Mouse (Mus musculus) neural tube, embryonic 11.5 days (tissue): ENCODE results near the gene Pfkl. TPM values are rescaled to one million over a fixed set of nuclear protein-coding genes. Genes with fewer than 3 reads are reported as not detected.
A peak's percentile ranks its signal among the peaks of the same experiment; 100 is the strongest.
"Not testable (repeated sequence)": the region's sequence is repeated elsewhere in the genome, so short reads cannot be mapped to it uniquely, and the experiment has no call there.

Experiments used
- ATAC-seq: fragments of 200-750 bp; cut with Nextera tagmentation; 2 replicates; pipeline ENCODE4 v1.8.0; 2017; ENCODE audit warnings: moderate number of reproducible peaks, mild to moderate bottlenecking, moderate TSS enrichment, moderate library complexity; ENCODE audit not compliant: insufficient read depth, low FRiP score, low TSS enrichment
- DNase-seq: peaks from one replicate; pipeline ENCODE4 v3.0.0-alpha.2; 2015; ENCODE audit warnings: low spot score
- H3K27ac ChIP-seq: fragments of 300-500 bp; sonication (generic); 2 replicates; pipeline ENCODE4 v1.5.1; 2014; ENCODE audit warnings: low read depth, mild to moderate bottlenecking, low read length
- H3K27me3 ChIP-seq: fragments of 300-500 bp; sonication (generic); 2 replicates; pipeline ENCODE4 v1.6.1; 2014; ENCODE audit warnings: mild to moderate bottlenecking, low read length, mixed read lengths; ENCODE audit not compliant: control insufficient read depth, insufficient read depth
- H3K36me3 ChIP-seq: fragments of 300-500 bp; sonication (generic); 2 replicates; pipeline ENCODE4 v1.6.1; 2014; ENCODE audit warnings: mild to moderate bottlenecking, low read length, moderate library complexity, mixed read lengths; ENCODE audit not compliant: control insufficient read depth, insufficient read depth
- H3K4me1 ChIP-seq: fragments of 300-500 bp; sonication (generic); 2 replicates; pipeline ENCODE4 v1.6.1; 2014; ENCODE audit warnings: low read length, mixed read lengths; ENCODE audit not compliant: control insufficient read depth, insufficient read depth
- H3K4me2 ChIP-seq: fragments of 300-500 bp; sonication (generic); 2 replicates; pipeline ENCODE4 v1.6.1; 2014; ENCODE audit warnings: low read depth, mild to moderate bottlenecking, moderate library complexity
- H3K4me3 ChIP-seq: fragments of 300-500 bp; sonication (generic); 2 replicates; pipeline ENCODE4 v1.5.1; 2014; ENCODE audit warnings: low read depth, low read length
- H3K9ac ChIP-seq: fragments of 300-500 bp; sonication (generic); 2 replicates; pipeline ENCODE4 v1.6.1; 2014; ENCODE audit warnings: mild to moderate bottlenecking, low read length
- H3K9me3 ChIP-seq: fragments of 300-500 bp; sonication (generic); 2 replicates; pipeline ENCODE4 v1.6.1; 2016; ENCODE audit warnings: low read length; ENCODE audit not compliant: control insufficient read depth
- WGBS: fragments of 180-500 bp; shearing (Covaris S2); extraction: QIAGEN DNeasy Blood & Tissue Kit; methylation state at CpG from one replicate; pipeline ENCODE4 v1.1.7; 2014; 5-methylcytosine and 5-hydroxymethylcytosine counted together
- polyA plus RNA-seq: library from polyadenylated mRNA; unstranded; fragments of >200 nt; fragmentation: Nextera tagmentation; extraction: Ambion mirVana; gene quantifications from 2 replicates; pipeline ENCODE4 v1.2.1, GENCODE M21; 2014

The Pfkl gene
- polyA plus RNA-seq, 1 experiment from 2014 or later, result 127 TPM

DNA sequence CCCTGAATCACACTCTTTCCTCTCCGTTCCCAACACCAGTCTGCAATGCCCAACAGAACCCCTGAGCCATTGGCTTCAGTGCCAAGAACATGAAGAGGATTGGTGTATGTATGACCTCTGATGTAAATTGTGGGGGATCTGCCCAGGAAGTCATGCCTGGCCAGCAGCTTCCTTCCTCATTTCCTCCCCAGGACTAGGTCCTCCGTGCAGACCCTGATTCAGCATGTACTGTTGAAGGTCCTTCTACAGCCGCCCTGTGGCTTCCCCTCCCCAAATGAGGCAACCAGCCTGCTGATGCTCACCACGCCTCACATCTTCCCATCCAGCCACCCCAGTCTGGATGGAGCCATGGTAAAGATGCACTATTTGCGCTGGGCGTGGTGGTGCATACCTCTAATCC lies 39.4 kb downstream of the Pfkl start, which contains the start of gene Trpm2:
Trpm2 (minus strand) TSS at position 83 of the 400 bp plus-strand sequence.
- WGBS, result 91% methylated on average over 6 of the region's 6 CpGs
- H3K27ac ChIP-seq, result no peak within 1 kb of the TSS
- H3K27me3 ChIP-seq, result peaks cover 13% of the 10 kb centered on the region
- peak within 1 kb of the TSS; percentile 42 for H3K9ac ChIP-seq
- peak within 1 kb of the TSS; percentile 28 for H3K4me3 ChIP-seq
- H3K36me3 ChIP-seq, result no peaks in the 10 kb centered on the region
- no peaks in the 10 kb centered on the region for H3K9me3 ChIP-seq
- DNase-seq (no peak), ATAC-seq (no peak)
- H3K4me1 ChIP-seq, result no peaks in the 10 kb centered on the region
- peak within 1 kb of the TSS; percentile 49 for H3K4me2 ChIP-seq

DNA sequence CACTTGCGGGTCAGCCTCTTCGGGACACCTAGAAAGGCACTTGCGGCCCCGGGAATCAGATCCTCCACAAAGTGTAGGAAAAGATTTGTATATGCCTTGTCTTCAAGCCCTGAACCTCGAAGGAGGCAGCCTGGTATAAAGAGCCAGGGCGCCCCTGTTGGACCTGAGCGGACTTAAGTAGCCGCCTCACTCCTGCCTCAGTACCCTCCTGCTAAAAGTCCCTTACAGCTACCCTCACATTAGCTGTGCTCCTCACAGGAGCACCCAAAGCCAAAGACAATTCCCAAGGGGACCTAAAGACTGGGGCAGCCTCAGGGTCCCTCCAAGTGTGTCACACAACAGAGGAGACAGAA lies 39.9 kb downstream of the Pfkl start:
- no peak overlapping the region for H3K27ac ChIP-seq
- H3K9me3 ChIP-seq, result no peaks in the 10 kb centered on the region
- no peak for ATAC-seq
- H3K36me3 ChIP-seq, result no peaks in the 10 kb centered on the region
- H3K4me3 ChIP-seq, result no peak overlapping the region
- DNase-seq, result no peak
- H3K9ac ChIP-seq, result no peak overlapping the region
- peak overlapping the region; percentile 49 for H3K4me2 ChIP-seq
- peaks cover 13% of the 10 kb centered on the region for H3K27me3 ChIP-seq
- 18% methylated on average over 8 of the region's 8 CpGs for whole genome bisulfite sequencing
- no peaks in the 10 kb centered on the region for H3K4me1 ChIP-seq

- H3K4me2 ChIP-seq, result peak overlapping the region; percentile 49
- WGBS, result 7% methylated on average over 26 of the region's 26 CpGs
- DNase-seq, result peak; percentile 68
These were observed 40.5 kb downstream of the Pfkl start for GRCm38 (mm10) chr10:77969274-77969972.

DNA sequence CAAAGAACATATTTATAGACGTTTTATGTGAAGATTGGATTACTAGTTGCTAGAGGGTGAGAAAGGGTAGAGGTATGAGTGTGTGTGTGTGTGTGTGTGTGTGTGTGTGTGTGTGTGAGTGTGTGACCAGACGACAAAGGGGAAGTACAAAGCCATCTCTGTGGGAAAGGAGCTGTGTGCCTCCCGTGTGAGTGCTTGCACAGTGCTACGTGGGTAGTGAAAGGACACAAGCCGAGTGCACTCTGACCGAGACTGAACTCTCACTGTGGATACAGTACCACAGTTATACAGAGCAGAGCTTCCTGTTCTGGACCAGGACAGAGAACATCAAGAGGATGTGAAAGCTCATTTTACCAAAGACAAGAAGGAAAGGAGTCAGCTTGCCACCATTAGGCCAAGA lies 45.9 kb downstream of the Pfkl start:
- H3K9ac ChIP-seq, result no peak overlapping the region
- no peaks in the 10 kb centered on the region for H3K4me1 ChIP-seq
- H3K4me2 ChIP-seq, result no peak overlapping the region
- H3K27me3 ChIP-seq, result peaks cover 6% of the 10 kb centered on the region
- no peak overlapping the region for H3K27ac ChIP-seq
- no peaks in the 10 kb centered on the region for H3K9me3 ChIP-seq
- DNase-seq (no peak), ATAC-seq (no peak)
- H3K4me3 ChIP-seq, result no peak overlapping the region
- H3K36me3 ChIP-seq, result no peaks in the 10 kb centered on the region
- WGBS, result 88% methylated on average over 6 of the region's 6 CpGs

More at GRCm38 (mm10) chr10:77969274-77969972, 40.5 kb downstream of the Pfkl start:
- Histone ChIP-seq H3K27me3 (peaks cover 13% of the 10 kb centered on the region), H3K27ac (no peak overlapping the region), H3K9ac (peak overlapping the region; percentile 42), H3K9me3 (no peaks in the 10 kb centered on the region), H3K36me3 (no peaks in the 10 kb centered on the region), H3K4me1 (no peaks in the 10 kb centered on the region), H3K4me3 (peak overlapping the region; percentile 28)
- peak; percentile 58; the same call in 1 of the 2 replicates for ATAC-seq

- WGBS, result 94% methylated on average over 2 of the region's 2 CpGs
- Histone ChIP-seq H3K27ac (no peak overlapping the region), H3K4me1 (no peaks in the 10 kb centered on the region), H3K9me3 (no peaks in the 10 kb centered on the region), H3K9ac (no peak overlapping the region), H3K27me3 (no peaks in the 10 kb centered on the region), H3K4me2 (no peak overlapping the region), H3K36me3 (no peaks in the 10 kb centered on the region), H3K4me3 (no peak overlapping the region)
- no peak for ATAC-seq
- no peak for DNase-seq
These were observed 47.2 kb downstream of the Pfkl start for GRCm38 (mm10) chr10:77962725-77963124.

GRCm38 (mm10) chr10:77950468-77950867 lies 59.4 kb downstream of the Pfkl start:
- H3K36me3 ChIP-seq, H3K4me3 ChIP-seq, H3K4me1 ChIP-seq, DNase-seq, H3K9ac ChIP-seq, ATAC-seq, H3K4me2 ChIP-seq, H3K27ac ChIP-seq, H3K9me3 ChIP-seq, H3K27me3 ChIP-seq: not testable (repeated sequence)
- WGBS, result 93% methylated on average over 9 of the region's 12 CpGs

- Histone ChIP-seq H3K9ac (no peak overlapping the region), H3K27ac (no peak overlapping the region), H3K27me3 (no peaks in the 10 kb centered on the region), H3K4me3 (no peak overlapping the region), H3K9me3 (no peaks in the 10 kb centered on the region), H3K4me1 (no peaks in the 10 kb centered on the region), H3K36me3 (no peaks in the 10 kb centered on the region), H3K4me2 (no peak overlapping the region)
- 73% methylated on average over 2 of the region's 2 CpGs for WGBS
- DNase-seq (no peak), ATAC-seq (no peak)
These were observed 70.2 kb downstream of the Pfkl start for GRCm38 (mm10) chr10:77939685-77940084.

Other genes with a start within 250 kb of the Pfkl start
- not detected in 2 replicates for gene Gm3238, start 238.8 kb downstream of the Pfkl start, polyA plus RNA-seq
- not detected in 2 replicates for gene Gm7138, start 233.1 kb downstream of the Pfkl start, polyA plus RNA-seq
- not detected in 2 replicates for gene Gm3250, start 227.5 kb downstream of the Pfkl start, polyA plus RNA-seq
- gene Gm7137, start 221.9 kb downstream of the Pfkl start, polyA plus RNA-seq, result not detected in 2 replicates
- gene Gm9639, start 215.0 kb downstream of the Pfkl start, polyA plus RNA-seq, result not detected in 2 replicates
- not detected in 2 replicates for gene Gm19668, start 210.9 kb downstream of the Pfkl start, polyA plus RNA-seq
- not detected in 2 replicates for gene Gm9507, start 198.2 kb downstream of the Pfkl start, polyA plus RNA-seq
- not detected in 2 replicates for gene Gm2696, start 195.4 kb downstream of the Pfkl start, polyA plus RNA-seq
- not detected in 2 replicates for gene Krtap10-4, start 183.0 kb downstream of the Pfkl start, polyA plus RNA-seq
- gene Krtap10-10, start 174.1 kb downstream of the Pfkl start, polyA plus RNA-seq, result not detected in 2 replicates
- not detected in 2 replicates for gene Gm36176, start 163.3 kb downstream of the Pfkl start, polyA plus RNA-seq
- not detected in 2 replicates for gene Gm10318, start 157.2 kb downstream of the Pfkl start, polyA plus RNA-seq
- gene Gm3285, start 148.1 kb downstream of the Pfkl start, polyA plus RNA-seq, result not detected in 2 replicates
- 4.3 and 4.8 TPM in 2 replicates for gene Lrrc3, start 107.5 kb downstream of the Pfkl start, polyA plus RNA-seq
- gene Trpm2, start 39.5 kb downstream of the Pfkl start, polyA plus RNA-seq, result 0.58 and 1.4 TPM in 2 replicates
- gene 1810043G02Rik, start 31.6 kb downstream of the Pfkl start, polyA plus RNA-seq, result 35.9 and 42.5 TPM in 2 replicates
- not detected in 2 replicates for gene Dnmt3l, start 31.9 kb upstream of the Pfkl start, polyA plus RNA-seq
- gene Aire, start 33.5 kb upstream of the Pfkl start, polyA plus RNA-seq, result not detected in 2 replicates
- 1.4 TPM in 2 replicates for gene Icosl, start 59.2 kb upstream of the Pfkl start, polyA plus RNA-seq
- gene D10Jhu81e, start 159.7 kb upstream of the Pfkl start, polyA plus RNA-seq, result 15.8 and 17.8 TPM in 2 replicates
- gene Pwp2, start 175.1 kb upstream of the Pfkl start, polyA plus RNA-seq, result 22.7 and 24.6 TPM in 2 replicates
- 16.1 and 18.6 TPM in 2 replicates for gene Trappc10, start 234.6 kb upstream of the Pfkl start, polyA plus RNA-seq